Mouse (Mus musculus): ENCODE measurements at regions not wholly inside any gene's neighbourhood (a gene's known extent, or its start where the extent isn't known, plus 50 kb on each side); places are given as distances from the start of the nearest gene placed in this dataset.

- peak; percentile 21 to 32 for DNase-seq
Observed at GRCm38 (mm10) chr6:51641965-51642364, 118.3 kb downstream of the Snx10 start.

GRCm38 (mm10) chr6:51648813-51649212, 125.1 kb downstream of the Snx10 start:
- DNase-seq, result no peak
- intact Hi-C loops (cut with DNase I), result no loop called here

More at GRCm38 (mm10) chr6:51641965-51642364, 118.3 kb downstream of the Snx10 start:
- intact Hi-C loops (cut with DNase I), result no loop called here

- intact Hi-C loops (cut with DNase I), result no loop called here
- DNase-seq, result no peak
Observed at GRCm38 (mm10) chr6:51653753-51654152, 130.1 kb downstream of the Snx10 start.

- intact Hi-C loops (cut with DNase I), result no loop called here
Observed at GRCm38 (mm10) chr6:51654991-51655390, 131.3 kb downstream of the Snx10 start.

GRCm38 (mm10) chr6:51656078-51656477, 132.4 kb downstream of the Snx10 start:
- intact Hi-C loops (cut with DNase I), result no loop called here
- no peak for DNase-seq

More at GRCm38 (mm10) chr6:51654991-51655390, 131.3 kb downstream of the Snx10 start:
- no peak for DNase-seq

GRCm38 (mm10) chr6:51656883-51657640, 133.4 kb downstream of the Snx10 start:
- intact Hi-C loops (cut with DNase I), result no loop called here
- DNase-seq, result no peak

GRCm38 (mm10) chr6:51658360-51658759, 134.7 kb downstream of the Snx10 start:
- DNase-seq, result no peak
- intact Hi-C loops (cut with DNase I), result no loop called here

- no peak for DNase-seq
- intact Hi-C loops (cut with DNase I), result no loop called here
Observed at GRCm38 (mm10) chr6:51663178-51663577, 139.5 kb downstream of the Snx10 start.

GRCm38 (mm10) chr6:51664049-51664448, 140.3 kb downstream of the Snx10 start:
- intact Hi-C loops (cut with DNase I), result no loop called here
- no peak for DNase-seq

GRCm38 (mm10) chr6:51667022-51667421, 143.3 kb downstream of the Snx10 start:
- intact Hi-C loops (cut with DNase I), result no loop called here
- DNase-seq, result no peak

GRCm38 (mm10) chr6:51675342-51675945, 151.7 kb downstream of the Snx10 start:
- intact Hi-C loops (cut with DNase I), result no loop called here
- DNase-seq, result no peak

- DNase-seq, result no peak
Observed at GRCm38 (mm10) chr6:51677162-51677996, 153.7 kb downstream of the Snx10 start.

GRCm38 (mm10) chr6:51678743-51679142, 155.0 kb downstream of the Snx10 start:
- peak in 1 of 2 experiments; percentile 3 for DNase-seq
- intact Hi-C loops (cut with DNase I), result no loop called here

More at GRCm38 (mm10) chr6:51677162-51677996, 153.7 kb downstream of the Snx10 start:
- intact Hi-C loops (cut with DNase I), result no loop called here

- peak; percentile 29 to 40 for DNase-seq
- intact Hi-C loops (cut with DNase I), result no loop called here
Observed at GRCm38 (mm10) chr6:51680239-51680857, 156.6 kb downstream of the Snx10 start.

- DNase-seq, result no peak
- intact Hi-C loops (cut with DNase I), result no loop called here
Observed at GRCm38 (mm10) chr6:51683131-51683530, 159.4 kb downstream of the Snx10 start.

- DNase-seq, result no peak
- intact Hi-C loops (cut with DNase I), result no loop called here
Observed at GRCm38 (mm10) chr6:51685651-51686287, 162.1 kb downstream of the Snx10 start.

GRCm38 (mm10) chr6:51690795-51691563, 167.3 kb downstream of the Snx10 start:
- intact Hi-C loops (cut with DNase I), result no loop called here
- DNase-seq, result no peak

- intact Hi-C loops (cut with DNase I), result no loop called here
- no peak for DNase-seq
Observed at GRCm38 (mm10) chr6:51693984-51694383, 170.3 kb downstream of the Snx10 start.

- intact Hi-C loops (cut with DNase I), result no loop called here
- DNase-seq, result no peak
Observed at GRCm38 (mm10) chr6:51696396-51696795, 172.7 kb downstream of the Snx10 start.

GRCm38 (mm10) chr6:51697754-51698153, 174.1 kb downstream of the Snx10 start:
- no peak for DNase-seq
- intact Hi-C loops (cut with DNase I), result no loop called here
